Mouse (Mus musculus) cerebellum, postnatal 4 days (tissue): ENCODE data around the gene Mgl2.
A peak's percentile ranks its signal among the peaks of the same experiment; 100 is the strongest.

Experiments
- DNase-seq, 2 experiments: peaks; one replicate each; pipeline ENCODE4 v3.0.0; 2022; ENCODE audit warnings: low spot score in 2 of 2, mixed read lengths in 1 of 2

Mgl2 gene

DNA sequence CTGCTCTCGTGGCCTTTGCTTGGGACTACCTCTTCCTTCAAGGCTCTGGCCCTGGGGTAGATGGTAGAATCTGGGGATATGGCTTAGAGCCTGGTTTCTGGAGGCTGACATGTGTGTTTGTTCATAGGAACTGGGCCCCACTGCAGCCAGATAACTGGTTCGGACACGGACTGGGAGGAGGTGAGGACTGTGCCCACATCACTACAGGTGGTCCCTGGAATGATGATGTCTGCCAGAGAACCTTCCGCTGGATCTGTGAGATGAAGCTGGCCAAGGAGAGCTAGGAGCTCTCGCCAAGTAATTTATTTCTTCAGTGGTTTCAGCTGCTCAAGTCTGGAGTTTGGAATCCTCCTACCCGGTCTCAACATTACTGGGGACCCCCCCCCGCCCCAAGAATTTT lies 40.2 kb downstream of the Mgl2 start:
- DNase-seq = peak in 1 of 2 experiments; percentile 65

DNA sequence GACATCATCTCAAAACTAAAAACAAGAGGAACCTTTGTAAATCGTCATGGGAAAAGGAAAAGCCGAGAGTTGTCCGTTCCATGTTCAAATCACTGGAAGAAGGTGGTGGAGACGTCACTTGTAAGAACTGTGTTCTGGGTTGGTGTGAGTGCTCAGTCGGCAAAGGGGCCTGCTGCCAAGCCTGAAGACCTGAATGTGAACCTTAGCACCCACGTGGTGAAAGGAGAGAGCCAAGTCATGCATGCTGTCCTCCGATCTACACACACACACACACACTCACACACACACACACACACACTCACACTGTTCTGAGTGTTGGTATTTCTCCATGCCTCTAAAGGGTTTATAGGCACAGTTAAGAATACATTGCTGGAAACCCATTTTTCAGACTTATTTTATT lies 41.1 kb downstream of the Mgl2 start:
- DNase-seq = no peak

DNA sequence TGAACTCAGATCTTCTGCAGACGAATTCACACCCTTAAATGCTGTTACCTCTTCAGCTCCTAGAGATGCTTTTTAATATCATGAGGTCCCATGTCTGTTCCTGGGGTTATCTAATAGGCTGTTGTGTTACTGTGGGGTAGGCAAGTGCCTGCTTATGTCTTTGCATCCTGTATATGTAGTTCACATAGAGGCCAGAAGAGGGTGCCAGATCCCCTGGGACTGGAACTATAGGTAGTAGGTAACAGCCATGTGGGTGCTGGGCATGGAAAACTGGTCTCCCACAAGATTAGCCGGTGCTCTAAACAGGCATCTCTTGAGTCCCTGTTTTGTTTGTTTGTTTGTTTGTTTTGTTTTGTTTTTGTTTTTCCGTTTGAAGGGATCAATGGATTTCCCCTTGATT lies 41.7 kb downstream of the Mgl2 start:
- DNase-seq = no peak

DNA sequence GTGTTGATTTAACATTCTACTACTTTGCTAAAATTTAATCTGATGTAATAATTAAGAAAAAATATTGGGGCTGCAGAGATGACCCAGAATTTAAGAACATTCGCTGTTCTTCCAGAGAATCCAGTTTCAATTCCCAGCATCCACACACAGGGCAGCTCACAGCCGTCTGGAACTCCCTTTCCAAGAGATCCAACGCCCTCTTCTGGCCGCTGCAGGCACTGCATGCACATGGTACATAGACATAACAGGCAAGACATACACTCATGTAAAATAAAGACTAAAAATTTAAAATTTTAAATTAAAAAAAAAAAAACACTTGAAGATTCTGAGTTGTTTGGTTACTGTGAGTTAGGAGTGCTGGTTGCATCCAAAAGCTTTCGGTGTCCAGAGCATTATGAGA lies 42.2 kb downstream of the Mgl2 start:
- no peak for DNase-seq

DNA sequence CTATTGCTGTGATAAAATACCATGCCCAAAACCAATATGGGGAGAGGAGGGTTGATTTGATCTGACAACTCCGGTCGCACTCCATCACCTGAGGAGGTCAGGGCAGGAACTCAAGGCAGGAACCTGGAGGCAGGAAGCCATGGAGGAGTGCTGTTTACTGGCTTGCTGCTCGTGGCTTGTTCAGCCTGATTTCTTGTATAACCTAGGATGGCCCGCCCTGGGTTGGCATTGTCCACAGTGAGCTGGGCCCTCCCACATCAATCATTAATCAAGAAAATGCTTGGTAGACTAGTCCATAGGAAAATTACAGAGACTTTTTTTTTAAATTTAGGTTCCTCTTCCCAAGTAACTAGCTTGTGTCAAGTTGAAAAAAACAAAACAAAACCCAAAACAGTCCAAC lies 44.4 kb downstream of the Mgl2 start:
- no peak for DNase-seq

DNA sequence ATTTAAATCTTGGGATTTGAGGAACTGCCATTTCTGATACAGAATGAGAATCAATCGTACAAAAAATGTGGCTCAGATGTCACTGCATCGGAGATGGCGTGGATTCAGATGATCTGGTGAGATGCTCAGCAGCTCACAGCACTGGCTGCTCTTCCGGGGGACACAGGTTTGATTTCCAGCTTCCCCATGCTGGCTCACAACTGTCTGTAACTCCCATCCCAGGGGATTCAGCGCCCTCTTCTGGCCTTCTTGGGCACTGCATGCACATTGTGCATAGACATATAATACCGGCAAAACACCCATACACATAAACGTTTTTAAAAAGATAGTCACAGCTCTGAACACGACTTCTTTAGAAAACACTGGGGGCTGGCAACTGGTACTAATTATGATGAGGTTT lies 47.5 kb downstream of the Mgl2 start:
- DNase-seq = peak in 1 of 2 experiments; percentile 30

DNA sequence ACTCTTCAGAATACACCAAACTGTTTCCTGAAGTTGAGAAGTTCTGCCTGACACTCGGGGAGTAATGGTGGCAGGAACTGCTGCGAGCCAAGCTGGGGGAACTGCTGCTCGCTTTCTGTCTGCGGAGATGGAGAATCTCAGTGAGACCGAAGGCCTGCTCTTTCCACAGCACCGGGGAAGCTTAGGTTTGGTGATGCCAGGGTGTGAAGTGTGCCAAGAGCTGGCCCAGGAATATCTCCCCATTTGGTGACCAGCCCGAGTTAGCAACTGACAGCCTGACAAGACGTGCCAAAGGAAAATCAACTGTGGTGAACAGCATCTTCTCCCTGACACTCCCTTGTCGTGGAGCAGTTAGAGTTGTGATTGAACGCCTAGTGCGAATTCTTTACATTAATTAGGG lies 48.2 kb downstream of the Mgl2 start:
- no peak for DNase-seq

DNA sequence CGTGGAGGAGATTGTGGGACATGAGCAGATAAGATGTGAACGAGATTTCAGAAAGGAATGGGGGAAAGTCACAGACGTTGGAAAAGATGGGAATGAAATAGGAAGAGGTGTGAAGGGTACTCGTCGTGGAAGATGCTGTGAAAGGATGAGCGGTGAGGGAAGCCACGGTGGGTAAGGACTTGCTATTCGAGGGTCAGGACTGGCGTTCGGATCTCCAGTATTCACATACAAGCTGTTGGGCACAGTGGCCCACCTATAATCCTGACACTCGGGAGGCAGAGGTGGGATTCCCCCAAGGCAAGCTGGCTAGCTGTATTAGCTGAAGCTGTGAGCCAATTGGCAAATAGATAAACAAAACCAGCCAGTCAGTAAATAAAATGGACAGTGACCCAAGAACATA lies 48.6 kb downstream of the Mgl2 start:
- DNase-seq = no peak

DNA sequence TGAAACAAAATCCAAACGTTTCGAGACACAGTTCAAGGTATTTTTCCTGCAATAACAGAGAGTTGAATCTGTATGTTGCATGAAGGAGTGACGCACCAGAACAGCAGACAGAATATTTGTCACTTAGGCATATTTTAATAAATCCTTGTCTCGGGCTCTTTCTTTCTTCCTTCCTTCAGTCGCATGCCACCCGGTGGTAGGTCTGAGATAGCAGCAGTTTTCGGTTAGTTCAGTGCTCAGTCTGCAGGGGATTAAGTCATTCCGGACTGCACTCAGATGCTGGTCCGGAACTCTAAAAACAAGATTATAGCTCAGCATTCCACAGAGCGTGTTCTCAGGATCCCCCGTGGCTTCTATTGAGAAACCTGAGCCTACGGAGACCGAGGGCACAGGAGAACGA lies 49.3 kb downstream of the Mgl2 start:
- peak in 1 of 2 experiments; percentile 22 for DNase-seq

DNA sequence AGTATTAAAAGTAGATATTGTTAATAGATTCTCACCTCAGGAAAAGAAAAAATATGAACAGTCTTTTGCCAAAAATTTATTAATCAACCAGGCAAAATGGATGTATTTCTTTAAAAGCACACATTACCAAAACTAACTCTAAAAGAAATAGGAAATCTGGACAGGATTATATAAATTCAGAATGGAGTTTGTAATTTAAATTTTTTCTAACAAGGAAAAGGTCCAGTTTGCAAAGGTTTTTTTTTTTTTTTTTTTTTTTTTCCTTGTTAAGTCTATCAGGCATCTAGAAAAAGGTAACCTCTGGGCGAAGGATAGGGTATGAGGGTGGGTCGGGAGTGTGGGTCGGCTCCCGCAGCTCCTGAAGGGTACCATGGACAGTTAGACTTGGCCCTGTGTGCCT lies 50.4 kb downstream of the Mgl2 start:
- no peak for DNase-seq

DNA sequence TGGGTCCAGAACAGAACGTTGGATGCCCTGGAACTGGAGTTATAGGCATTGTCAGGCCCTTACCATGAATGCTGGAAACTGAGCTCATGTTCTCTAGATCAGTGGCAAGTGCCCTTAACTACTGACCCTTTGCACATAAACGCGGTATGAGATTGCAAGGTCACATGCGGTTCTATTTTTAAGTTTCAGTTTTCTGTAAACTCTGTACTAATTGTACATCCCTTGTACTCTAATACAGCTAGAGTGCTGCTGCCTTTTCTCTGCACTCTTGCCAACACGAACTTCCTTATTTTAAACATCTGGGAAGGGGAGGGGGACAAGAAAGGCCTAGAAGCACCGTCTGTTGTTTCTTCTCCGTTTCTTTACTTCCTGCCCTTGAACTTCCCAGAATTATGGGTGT lies 55.0 kb downstream of the Mgl2 start:
- DNase-seq = no peak
